Comparison of ENCODE assay signal across 15 mouse cellular contexts in the genomic region with DNA sequence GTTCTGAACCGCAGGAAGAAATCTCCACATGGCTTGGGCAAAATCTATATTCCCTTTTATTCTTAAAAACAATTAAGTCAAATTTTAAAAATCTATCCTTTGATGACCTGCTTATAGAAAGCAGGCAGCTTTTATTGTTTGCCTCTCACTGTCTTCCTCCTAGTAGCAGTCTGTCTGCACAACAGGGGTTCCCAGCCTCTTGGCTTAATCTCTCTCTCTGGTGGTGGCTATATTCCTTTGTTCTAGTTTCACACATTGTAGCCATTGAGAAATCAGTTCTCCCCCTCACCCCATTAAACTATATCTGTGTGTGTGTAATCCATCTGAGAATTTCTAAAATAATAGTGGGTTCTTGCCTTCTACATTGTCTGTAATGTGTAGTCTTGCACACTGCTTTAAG.
A peak's percentile ranks its signal among the peaks of the same experiment; 100 is the strongest.
DNase-seq lines count a peak whose midpoint lies in the region.
"Had no signal": no experiment of that assay in that cellular context is flagged by ENCODE, and none has a peak within 500 bp of the region (broad histone marks: within the 10 kb centered on the region; RNA-seq: fewer than 3 reads in every experiment).

No protein-coding gene starts in this region.

- DNase-seq in cerebellum, adult 9-10 months, result peak; percentile 2
- no peak for DNase-seq in cerebellum, postnatal 4 days (ENCODE audit: low spot score in 2 of 2)
- peak; percentile 23 for DNase-seq in left cerebral cortex, postnatal 4 days
- DNase-seq in left cerebral cortex, postnatal 25 days (ENCODE audit: low spot score in 2 of 2), result no peak
- DNase-seq in cerebellum, postnatal 14 days, result peak; percentile 51 to 64
- peak; percentile 63 for DNase-seq in retina, embryonic 14.5 days (ENCODE audit: low spot score)
- no peak for DNase-seq in left cerebral cortex, postnatal 10 days (ENCODE audit: extremely low spot score in 1 of 2, low spot score in 2 of 2)
- DNase-seq in adrenal gland, postnatal 36 days, result no peak
- DNase-seq: adrenal gland, postnatal 25 days; heart, postnatal 10 days; kidney, adult 2 months; kidney, postnatal 10 days; lung, adult 18-20 months; lung, postnatal 14 days; thymus, adult 18-20 months had no signal

- intact Hi-C loops in left cerebral cortex, postnatal 4 days (cut with DNase I), result no loop called here
- intact Hi-C loops in left cerebral cortex, postnatal 25 days (cut with DNase I), result no loop called here
- intact Hi-C loops in left cerebral cortex, postnatal 10 days (cut with DNase I), result no loop called here

Comparison
In these comparisons a context has a peak if more than half of its experiments do, and no peak if none do; other contexts are left out.
1. DNase-seq: peak in cerebellum, adult 9-10 months (single experiment), left cerebral cortex, postnatal 4 days (single experiment), cerebellum, postnatal 14 days (2 of 2) and retina, embryonic 14.5 days (single experiment); none in cerebellum, postnatal 4 days (0 of 2), left cerebral cortex, postnatal 25 days (0 of 2), left cerebral cortex, postnatal 10 days (0 of 2) and adrenal gland, postnatal 36 days (0 of 2).